Mouse (Mus musculus): ENCODE data around the gene Zfp446. TPM values are rescaled to one million over a fixed set of nuclear protein-coding genes. Genes with fewer than 3 reads are reported as not detected.
A peak's percentile ranks its signal among the peaks of the same experiment; 100 is the strongest.

The Zfp446 gene
- total and polyA plus RNA-seq, 2 experiments from 2014 or later: 7.6 to 10.9 TPM

GRCm38 (mm10) chr7:12961511-12962141, 16.0 kb upstream of the Zfp446 start:
- H3K9me3 ChIP-seq (ENCODE audit: low read length): no peaks in the 10 kb centered on the region
- H3K27ac ChIP-seq: peak overlapping the region; percentile 85
- peak overlapping the region; percentile 65 for H3K9ac ChIP-seq (replicated peaks; ENCODE audit: low read length)
- no peaks in the 10 kb centered on the region for H3K36me3 ChIP-seq (ENCODE audit: insufficient read depth, low read length)
- peak overlapping the region; percentile 70 for H3K4me2 ChIP-seq (ENCODE audit: low read depth, low read length)
- WGBS: 1% methylated on average over 29 of the region's 29 CpGs
- DNase-seq (ENCODE audit: low spot score) (peak; percentile 91), ATAC-seq (peak; percentile 70)
- H3K4me1 ChIP-seq (ENCODE audit: insufficient read depth, low read length): peaks cover 10% of the 10 kb centered on the region; the same call in 1 of the 2 replicates
- no peak for TF ChIP-seq CTCF (IDR thresholded peaks at IDR 0.05; ENCODE audit: low read depth)
- no peaks in the 10 kb centered on the region for H3K27me3 ChIP-seq (ENCODE audit: insufficient read depth, low read length)
- H3K4me3 ChIP-seq (ENCODE audit: low read length): peak overlapping the region; percentile 51

- Histone ChIP-seq H3K27ac (peak within 1 kb of the TSS; percentile 90), H3K9ac (replicated peaks; ENCODE audit: low read length) (peak within 1 kb of the TSS; percentile 86), H3K4me1 (ENCODE audit: insufficient read depth, low read length) (peaks cover 19% of the 10 kb centered on the region; the same call in 1 of the 2 replicates), H3K36me3 (ENCODE audit: insufficient read depth, low read length) (peaks cover 16% of the 10 kb centered on the region), H3K4me2 (ENCODE audit: low read depth, low read length) (peak within 1 kb of the TSS; percentile 98), H3K9me3 (ENCODE audit: low read length) (no peaks in the 10 kb centered on the region), H3K27me3 (ENCODE audit: insufficient read depth, low read length) (no peaks in the 10 kb centered on the region), H3K4me3 (ENCODE audit: low read length) (peak within 1 kb of the TSS; percentile 84)
- DNase-seq (ENCODE audit: low spot score) (peak; percentile 94), ATAC-seq (peak; percentile 90)
- 0% methylated on average over 23 of the region's 23 CpGs for WGBS
- TF ChIP-seq CTCF (IDR thresholded peaks at IDR 0.05; ENCODE audit: low read depth): no peak
Observed at GRCm38 (mm10) chr7:12965678-12966091, 12.0 kb upstream of the Zfp446 start, which contains the start of gene Zfp324. Zfp324 (plus strand) TSS chr7:12965838.

- Histone ChIP-seq H3K4me3 (ENCODE audit: low read length) (peak overlapping the region; percentile 84), H3K36me3 (ENCODE audit: insufficient read depth, low read length) (peaks cover 21% of the 10 kb centered on the region), H3K27me3 (ENCODE audit: insufficient read depth, low read length) (no peaks in the 10 kb centered on the region), H3K9ac (replicated peaks; ENCODE audit: low read length) (peak overlapping the region; percentile 86), H3K4me1 (ENCODE audit: insufficient read depth, low read length) (peaks cover 19% of the 10 kb centered on the region; the same call in 1 of the 2 replicates), H3K9me3 (ENCODE audit: low read length) (no peaks in the 10 kb centered on the region), H3K4me2 (ENCODE audit: low read depth, low read length) (peak overlapping the region; percentile 98), H3K27ac (peak overlapping the region; percentile 90)
- peak; percentile 60 for ATAC-seq
- WGBS: under 1% methylated on average over 29 of the region's 29 CpGs
- peak; percentile 47 for DNase-seq (ENCODE audit: low spot score)
- TF ChIP-seq CTCF (IDR thresholded peaks at IDR 0.05; ENCODE audit: low read depth): no peak
Observed at GRCm38 (mm10) chr7:12966104-12966845, 11.4 kb upstream of the Zfp446 start.

GRCm38 (mm10) chr7:12970906-12971305, 6.7 kb upstream of the Zfp446 start:
- Histone ChIP-seq H3K9me3 (ENCODE audit: low read length) (no peaks in the 10 kb centered on the region), H3K4me1 (ENCODE audit: insufficient read depth, low read length) (peaks cover 10% of the 10 kb centered on the region; the same call in 1 of the 2 replicates), H3K36me3 (ENCODE audit: insufficient read depth, low read length) (peaks cover 30% of the 10 kb centered on the region), H3K27ac (no peak overlapping the region), H3K27me3 (ENCODE audit: insufficient read depth, low read length) (no peaks in the 10 kb centered on the region), H3K4me3 (ENCODE audit: low read length) (no peak overlapping the region), H3K4me2 (ENCODE audit: low read depth, low read length) (no peak overlapping the region), H3K9ac (replicated peaks; ENCODE audit: low read length) (no peak overlapping the region)
- 96% methylated on average over 25 of the region's 25 CpGs for WGBS
- DNase-seq (ENCODE audit: low spot score) (no peak), ATAC-seq (no peak)
- no peak for TF ChIP-seq CTCF (IDR thresholded peaks at IDR 0.05; ENCODE audit: low read depth)

- 90% methylated on average over 18 of the region's 18 CpGs for WGBS
- H3K4me3 ChIP-seq (ENCODE audit: low read length): no peak overlapping the region
Observed at GRCm38 (mm10) chr7:12978931-12979722, 1.5 kb downstream of the Zfp446 start.

GRCm38 (mm10) chr7:12979776-12980175, 2.1 kb downstream of the Zfp446 start:
- DNase-seq (ENCODE audit: low spot score): no peak
- 83% methylated on average over 6 of the region's 6 CpGs for WGBS
- ATAC-seq: no peak

More at GRCm38 (mm10) chr7:12978931-12979722, 1.5 kb downstream of the Zfp446 start:
- H3K9me3 ChIP-seq (ENCODE audit: low read length): no peaks in the 10 kb centered on the region
- peak overlapping the region; percentile 63; the same call in 1 of the 2 replicates for H3K9ac ChIP-seq (replicated peaks; ENCODE audit: low read length)
- no peaks in the 10 kb centered on the region for H3K27me3 ChIP-seq (ENCODE audit: insufficient read depth, low read length)
- no peaks in the 10 kb centered on the region for H3K36me3 ChIP-seq (ENCODE audit: insufficient read depth, low read length)
- H3K27ac ChIP-seq: peak overlapping the region; percentile 94
- ATAC-seq (no peak), DNase-seq (ENCODE audit: low spot score) (no peak)
- no peak for TF ChIP-seq CTCF (IDR thresholded peaks at IDR 0.05; ENCODE audit: low read depth)
- H3K4me2 ChIP-seq (ENCODE audit: low read depth, low read length): peak overlapping the region; percentile 78
- H3K4me1 ChIP-seq (ENCODE audit: insufficient read depth, low read length): no peaks in the 10 kb centered on the region

More at GRCm38 (mm10) chr7:12979776-12980175, 2.1 kb downstream of the Zfp446 start:
- H3K4me1 ChIP-seq (ENCODE audit: insufficient read depth, low read length): no peaks in the 10 kb centered on the region
- no peaks in the 10 kb centered on the region for H3K27me3 ChIP-seq (ENCODE audit: insufficient read depth, low read length)
- no peaks in the 10 kb centered on the region for H3K9me3 ChIP-seq (ENCODE audit: low read length)
- H3K4me2 ChIP-seq (ENCODE audit: low read depth, low read length): no peak overlapping the region
- H3K36me3 ChIP-seq (ENCODE audit: insufficient read depth, low read length): no peaks in the 10 kb centered on the region
- H3K27ac ChIP-seq: no peak overlapping the region
- no peak overlapping the region for H3K9ac ChIP-seq (replicated peaks; ENCODE audit: low read length)
- no peak for TF ChIP-seq CTCF (IDR thresholded peaks at IDR 0.05; ENCODE audit: low read depth)
- no peak overlapping the region for H3K4me3 ChIP-seq (ENCODE audit: low read length)
